Mouse (Mus musculus) layer of hippocampus, adult 8-10 months (tissue): ENCODE data around the gene Eif3g. TPM values are rescaled to one million over a fixed set of nuclear protein-coding genes. Genes with fewer than 3 reads are reported as not detected.
A peak's percentile ranks its signal among the peaks of the same experiment; 100 is the strongest.

Experiments
- DNase-seq, 2 experiments: peaks; one replicate each; pipeline ENCODE4 v3.0.0; 2022; ENCODE audit warnings: low spot score in 2 of 2
- total RNA-seq, 4 experiments: library from RNA; stranded (reverse); gene quantifications; 2 replicates each; pipeline ENCODE4 v1.2.4; 2022

Gene Eif3g
- total RNA-seq, 4 experiments from 2014 or later, result 118 to 139 (median 131) TPM

GRCm38 (mm10) chr9:20889185-20890141, 9.0 kb downstream of the Eif3g start:
- DNase-seq, result peak in 1 of 2 experiments; percentile 4

GRCm38 (mm10) chr9:20888386-20888765, 10.0 kb downstream of the Eif3g start:
- DNase-seq, result no peak

- peak; percentile 95 to 97 for DNase-seq
Observed at GRCm38 (mm10) chr9:20887704-20888385, 10.6 kb downstream of the Eif3g start, which contains the start of gene Ppan. TSS of gene Ppan (plus strand) at chr9:20888175.

- DNase-seq, result peak in 1 of 2 experiments; percentile 2
Observed at GRCm38 (mm10) chr9:20887191-20887590, 11.2 kb downstream of the Eif3g start.

GRCm38 (mm10) chr9:20886563-20886962, 11.9 kb downstream of the Eif3g start:
- peak in 1 of 2 experiments; percentile 4 for DNase-seq

- no peak for DNase-seq
Observed at GRCm38 (mm10) chr9:20879097-20879792, 19.2 kb downstream of the Eif3g start, which contains the start of gene Angptl6. TSS of gene Angptl6 (minus strand) at chr9:20879727.

- no peak for DNase-seq
Observed at GRCm38 (mm10) chr9:20878710-20879065, 19.7 kb downstream of the Eif3g start.

- DNase-seq, result peak; percentile 99
Observed at GRCm38 (mm10) chr9:20878041-20878709, 20.2 kb downstream of the Eif3g start.

GRCm38 (mm10) chr9:20877118-20878040, 21.0 kb downstream of the Eif3g start:
- DNase-seq, result no peak

GRCm38 (mm10) chr9:20876318-20877117, 21.9 kb downstream of the Eif3g start:
- no peak for DNase-seq

GRCm38 (mm10) chr9:20875021-20875790, 23.2 kb downstream of the Eif3g start:
- DNase-seq, result no peak

GRCm38 (mm10) chr9:20873521-20873920, 24.9 kb downstream of the Eif3g start:
- no peak for DNase-seq

GRCm38 (mm10) chr9:20872991-20873390, 25.4 kb downstream of the Eif3g start:
- no peak for DNase-seq

- no peak for DNase-seq
Observed at GRCm38 (mm10) chr9:20870211-20871173, 27.9 kb downstream of the Eif3g start.

GRCm38 (mm10) chr9:20869246-20869645, 29.2 kb downstream of the Eif3g start:
- no peak for DNase-seq

- peak in 1 of 2 experiments; percentile 72 for DNase-seq
Observed at GRCm38 (mm10) chr9:20868448-20869001, 29.9 kb downstream of the Eif3g start, which contains the start of gene A230050P20Rik. TSS of gene A230050P20Rik (plus strand) at chr9:20868642.

GRCm38 (mm10) chr9:20866879-20867278, 31.5 kb downstream of the Eif3g start:
- DNase-seq, result no peak
